Mouse (Mus musculus): ENCODE results near the gene Atp8b3.

DNA sequence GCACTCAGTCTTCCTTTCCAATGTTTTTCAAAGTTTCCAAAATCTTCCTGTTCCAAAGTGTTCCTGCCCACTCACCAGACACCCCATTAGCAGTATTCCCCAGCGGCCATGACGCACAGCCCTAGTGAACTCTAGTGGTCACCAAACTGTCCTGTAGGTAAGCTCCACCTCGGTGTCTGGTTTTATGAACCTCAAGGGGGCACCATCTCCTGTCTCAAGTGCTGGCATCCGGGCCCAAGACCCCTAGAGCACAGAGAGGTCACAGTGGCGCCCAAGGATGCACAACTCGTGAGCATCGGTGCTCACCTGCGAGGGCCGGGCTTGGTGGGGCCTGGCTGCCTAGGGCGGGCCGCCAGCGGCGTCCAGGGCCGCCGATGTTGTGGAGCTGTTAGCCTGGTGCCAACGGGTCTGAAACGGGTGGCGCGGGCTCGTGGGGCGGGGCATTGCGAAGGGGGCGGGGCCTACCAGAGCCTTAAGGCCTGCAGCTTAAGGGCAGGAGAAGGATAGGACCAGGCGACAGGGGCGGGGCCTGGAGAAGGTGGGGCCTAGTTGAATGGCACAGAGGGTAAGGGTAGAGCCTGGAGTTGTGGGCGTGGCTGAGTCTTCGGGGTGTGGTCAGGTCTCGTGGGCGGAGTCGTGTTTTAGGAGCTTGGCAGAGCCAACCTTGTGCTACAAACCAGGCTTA, at the start of gene Atp8b3:
- TF ChIP-seq CTCF (IDR thresholded peaks at IDR 0.05; ENCODE audit: low read depth) (no peak), EP300 (IDR thresholded peaks at IDR 0.05; ENCODE audit: low read depth) (no peak)
